Mouse (Mus musculus) cerebellum, adult 9-10 months (tissue): Measurements from ENCODE around the gene A230072I06Rik.

Source experiments
- DNase-seq: peaks from one replicate; pipeline ENCODE4 v3.0.0; 2022

Gene A230072I06Rik

DNA sequence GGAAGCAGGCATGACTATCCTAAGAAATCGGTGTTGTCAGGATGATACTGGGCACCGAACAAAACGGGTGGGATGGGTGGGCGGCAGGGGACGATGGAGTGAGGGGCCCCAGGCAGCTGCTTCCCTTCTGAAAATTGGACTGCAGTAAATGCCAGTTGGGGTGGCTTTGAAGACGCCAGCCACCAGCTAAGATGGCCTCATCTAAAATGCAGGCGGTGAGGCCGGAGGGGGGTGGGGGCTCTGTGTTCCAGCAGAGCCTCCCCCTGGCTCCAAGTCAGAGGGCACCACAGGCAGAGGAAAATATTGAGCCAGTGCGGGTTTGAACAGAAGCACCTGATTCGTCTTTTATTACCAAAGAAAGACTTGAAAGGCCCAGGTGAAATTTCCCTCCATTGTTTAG lies 45.9 kb downstream of the A230072I06Rik start:
- DNase-seq = no peak

DNA sequence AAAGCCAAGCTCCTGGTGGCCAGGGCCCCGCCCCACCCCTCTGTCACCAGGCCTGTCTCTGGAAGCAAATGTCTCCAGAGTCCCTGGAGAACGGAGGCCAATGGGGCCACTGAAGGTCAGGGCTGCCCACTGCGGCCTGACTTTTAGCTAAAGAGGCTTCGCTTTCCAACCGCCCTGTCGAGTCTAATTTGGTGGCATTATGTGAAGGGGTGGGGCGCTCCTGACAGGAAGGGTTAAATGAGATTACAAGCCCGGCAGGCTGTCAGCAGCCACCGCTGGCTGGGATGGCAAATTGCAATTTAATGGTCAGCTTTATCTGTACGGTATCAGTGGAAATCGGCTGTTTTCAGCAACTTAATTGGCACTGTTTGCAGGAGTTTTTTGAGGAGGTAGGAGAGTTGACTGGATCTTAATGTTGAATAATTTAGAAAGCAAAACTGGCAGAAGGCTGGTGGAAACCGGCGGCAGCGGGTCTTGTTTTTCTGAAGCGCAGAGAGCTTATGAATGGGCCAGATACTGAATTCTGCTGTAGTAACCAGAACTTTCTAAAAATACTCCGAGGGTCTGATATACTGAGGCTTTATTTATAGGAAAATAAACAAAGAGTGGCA lies 46.5 kb downstream of the A230072I06Rik start:
- no peak for DNase-seq

DNA sequence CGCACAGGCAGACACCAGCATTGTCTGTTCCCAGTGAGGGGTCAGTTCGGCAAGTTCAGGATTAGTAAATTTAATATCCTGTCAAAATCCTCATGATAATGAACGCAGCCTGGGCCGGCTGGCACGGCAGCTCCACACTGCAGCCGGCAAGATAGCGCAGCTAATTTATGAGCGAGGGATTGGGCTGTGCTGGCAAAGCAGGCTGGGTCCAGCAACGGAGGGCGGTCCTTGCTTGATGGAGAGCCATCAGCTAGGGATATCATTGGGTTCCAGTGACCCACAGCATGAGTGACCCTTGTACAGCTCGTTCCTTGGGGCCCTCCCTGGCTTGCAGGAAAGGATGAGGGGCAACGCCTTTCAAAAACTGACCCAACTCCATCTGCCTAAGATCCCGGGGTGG lies 48.6 kb downstream of the A230072I06Rik start:
- no peak for DNase-seq

DNA sequence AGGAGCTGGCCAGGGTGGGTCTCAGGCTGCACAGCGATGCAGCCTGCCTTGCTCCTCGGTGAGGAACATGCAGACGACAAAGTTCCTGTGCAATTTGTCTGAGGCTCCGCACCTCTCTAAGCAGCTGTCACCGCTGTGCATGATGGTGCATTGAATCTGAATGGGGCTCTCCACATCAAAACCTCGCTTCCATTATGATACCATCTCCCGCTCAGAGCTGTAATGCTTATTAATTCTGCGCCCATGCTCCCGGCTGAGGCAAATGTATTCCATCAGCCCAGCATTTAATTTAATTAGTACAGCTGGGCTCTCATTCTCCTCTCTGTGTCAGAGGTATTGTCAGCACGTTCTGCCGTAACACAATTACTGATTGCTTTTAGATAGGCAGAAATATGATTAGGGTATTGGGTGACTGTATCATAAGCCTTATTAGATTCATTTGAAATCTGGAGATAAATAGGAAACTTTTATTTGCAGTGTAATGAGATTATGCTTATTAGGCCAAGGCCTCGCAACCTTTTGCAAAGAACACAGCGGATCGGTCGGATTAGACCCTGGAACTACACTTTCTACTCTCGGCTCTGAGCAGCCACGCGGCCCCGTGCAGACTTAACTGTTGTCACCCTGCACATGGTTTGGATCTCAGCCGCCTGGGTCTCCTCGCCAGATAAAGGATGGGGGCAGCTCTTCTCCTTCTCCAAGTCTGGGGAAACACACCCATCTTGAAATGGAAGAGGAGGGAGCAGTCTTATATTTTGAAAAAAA lies 49.3 kb downstream of the A230072I06Rik start:
- DNase-seq = no peak

DNA sequence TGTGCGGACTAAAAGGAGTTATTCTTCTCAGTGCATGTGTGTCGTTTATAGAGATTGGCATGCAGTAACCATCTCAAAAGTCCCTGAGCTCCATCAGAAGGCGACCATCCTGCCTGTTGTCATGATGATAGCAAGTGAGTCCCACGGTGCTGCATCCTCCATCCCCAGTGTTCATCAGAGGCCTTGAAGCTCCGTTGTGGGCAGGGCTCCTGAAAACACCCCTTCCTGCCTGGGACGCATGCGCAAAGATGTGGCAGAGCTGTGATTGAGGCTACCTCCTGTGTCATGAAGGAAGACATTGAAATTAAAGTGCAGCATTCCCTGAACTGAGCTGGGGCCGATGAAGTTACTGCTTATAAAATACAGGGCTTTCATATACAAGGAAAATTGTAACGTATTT lies 49.9 kb downstream of the A230072I06Rik start:
- no peak for DNase-seq

DNA sequence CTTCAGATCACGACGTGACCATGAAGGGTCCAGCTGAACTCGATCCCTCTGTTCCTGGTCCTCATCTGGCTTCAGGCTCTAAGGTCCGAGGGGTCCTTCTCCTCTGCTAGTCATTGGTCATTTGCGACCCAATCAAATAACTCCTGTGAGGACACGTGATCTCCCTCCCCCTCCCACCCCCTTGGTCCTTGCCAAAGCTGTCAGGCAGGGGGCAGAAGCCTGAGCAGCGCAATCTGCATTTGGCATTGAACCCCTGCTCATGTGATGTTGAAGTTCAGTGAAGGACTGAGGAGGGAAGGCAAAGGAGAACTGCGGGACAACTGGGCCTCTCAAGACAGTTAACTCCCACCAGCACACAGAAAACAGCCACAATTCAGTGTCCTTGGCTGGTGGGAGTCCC lies 51.4 kb downstream of the A230072I06Rik start:
- DNase-seq = no peak
